ENCODE assay signal across 21 mouse cellular contexts in the genomic region with DNA sequence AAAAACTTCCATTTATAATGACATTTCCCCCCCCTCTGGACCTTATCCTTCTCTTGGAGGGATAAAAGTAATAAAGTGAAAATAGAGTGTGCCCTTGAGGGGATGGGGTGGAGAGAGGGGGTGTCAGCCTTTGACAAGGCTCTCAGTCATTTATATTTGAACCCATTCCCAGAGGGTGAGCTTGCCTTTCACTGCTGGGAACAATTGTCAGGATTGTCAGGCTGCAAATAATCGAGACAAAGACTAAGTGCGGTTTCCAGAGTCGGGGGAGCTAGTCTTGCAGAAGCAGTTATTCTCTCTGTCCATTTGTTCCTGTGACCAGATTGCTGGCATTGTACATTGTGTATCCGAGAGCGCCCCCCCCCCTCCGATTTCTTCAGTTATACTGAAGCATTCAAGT.
DNase-seq lines count a peak whose midpoint lies in the region; ATAC-seq lines count a peak whose summit lies in the region.
"Had no signal": no experiment of that assay in that cellular context is flagged by ENCODE, and none has a peak within 500 bp of the region (broad histone marks: within the 10 kb centered on the region; RNA-seq: fewer than 3 reads in every experiment).

No protein-coding gene starts in this region.

- no peaks in the 10 kb centered on the region for H3K36me3 ChIP-seq in hindbrain, embryonic 12.5 days
- H3K36me3 ChIP-seq in hindbrain, embryonic 16.5 days (ENCODE audit: control insufficient read depth, insufficient read depth, low read length) = no peaks in the 10 kb centered on the region
- no peaks in the 10 kb centered on the region for H3K36me3 ChIP-seq in forebrain, embryonic 16.5 days (ENCODE audit: control insufficient read depth, insufficient read depth)
- H3K36me3 ChIP-seq: heart, embryonic 13.5 days; midbrain, embryonic 12.5 days had no signal

- ATAC-seq in hindbrain, embryonic 12.5 days (ENCODE audit: low FRiP score) = peak; percentile 68
- ATAC-seq in hindbrain, embryonic 16.5 days = no peak
- peak; percentile 44; the same call in 1 of the 2 replicates for ATAC-seq in forebrain, embryonic 16.5 days
- ATAC-seq: inflammation-experienced regulatory T-cells, adult 6 months had no signal

- H3K4me3 ChIP-seq in hindbrain, embryonic 12.5 days = no peak overlapping the region
- no peak overlapping the region for H3K4me3 ChIP-seq in hindbrain, embryonic 16.5 days (ENCODE audit: low read length)
- no peak overlapping the region for H3K4me3 ChIP-seq in forebrain, embryonic 16.5 days (replicated peaks; ENCODE audit: low read length)
- H3K4me3 ChIP-seq: gastrocnemius, adult 2 months; heart, embryonic 13.5 days; midbrain, embryonic 12.5 days had no signal

- no peaks in the 10 kb centered on the region for H3K27me3 ChIP-seq in hindbrain, embryonic 12.5 days
- no peaks in the 10 kb centered on the region for H3K27me3 ChIP-seq in hindbrain, embryonic 16.5 days (replicated peaks; ENCODE audit: control insufficient read depth, insufficient read depth, low read length)
- H3K27me3 ChIP-seq in forebrain, embryonic 16.5 days (replicated peaks; ENCODE audit: control insufficient read depth, insufficient read depth, low read length) = no peaks in the 10 kb centered on the region
- H3K27me3 ChIP-seq: heart, embryonic 13.5 days had no signal

- H3K27ac ChIP-seq in hindbrain, embryonic 12.5 days = peak overlapping the region; percentile 53
- H3K27ac ChIP-seq in hindbrain, embryonic 16.5 days (ENCODE audit: low read depth, low read length) = no peak overlapping the region
- no peak overlapping the region for H3K27ac ChIP-seq in forebrain, embryonic 16.5 days (ENCODE audit: low read length)
- H3K27ac ChIP-seq: gastrocnemius, adult 2 months; heart, embryonic 13.5 days had no signal

- H3K4me2 ChIP-seq in hindbrain, embryonic 12.5 days (replicated peaks) = no peak overlapping the region
- no peak overlapping the region for H3K4me2 ChIP-seq in hindbrain, embryonic 16.5 days (ENCODE audit: low read length)
- H3K4me2 ChIP-seq in forebrain, embryonic 16.5 days (ENCODE audit: low read length) = no peak overlapping the region
- H3K4me2 ChIP-seq: heart, embryonic 13.5 days; midbrain, embryonic 12.5 days had no signal

- H3K9me3 ChIP-seq in hindbrain, embryonic 12.5 days (replicated peaks) = no peaks in the 10 kb centered on the region
- no peaks in the 10 kb centered on the region for H3K9me3 ChIP-seq in hindbrain, embryonic 16.5 days (ENCODE audit: control insufficient read depth, low read length)
- H3K9me3 ChIP-seq in forebrain, embryonic 16.5 days (ENCODE audit: control insufficient read depth, low read length) = no peaks in the 10 kb centered on the region
- H3K9me3 ChIP-seq: heart, embryonic 13.5 days; midbrain, embryonic 12.5 days had no signal

- peak; percentile 43 for DNase-seq in Muller cell, postnatal 12 days (ENCODE audit: inconsistent ontology term)
- peak; percentile 50 for DNase-seq in embryo, embryonic 10.5 days (ENCODE audit: low spot score)
- DNase-seq in left cerebral cortex, adult 8-10 months (ENCODE audit: low spot score in 2 of 2) = no peak
- DNase-seq in gastrocnemius, adult 8-10 months (ENCODE audit: low spot score in 2 of 2) = no peak
- no peak for DNase-seq in kidney, adult 18-20 months
- DNase-seq: B cell, adult 2 months; cerebellum, adult 9-10 months; gastrocnemius, adult 2 months; heart, adult 11 months; kidney, postnatal 36 days; left cerebral cortex, postnatal 4 days; liver; right cerebral cortex, postnatal 14 days; spleen, adult 18-20 months; thymus, postnatal 25 days had no signal

- WGBS in hindbrain, embryonic 12.5 days = 32% methylated on average over 6 of the region's 6 CpGs
- 23% methylated on average over 6 of the region's 6 CpGs for WGBS in hindbrain, embryonic 16.5 days
- 26% methylated on average over 6 of the region's 6 CpGs for WGBS in forebrain, embryonic 16.5 days

- peaks cover 18% of the 10 kb centered on the region for H3K4me1 ChIP-seq in hindbrain, embryonic 12.5 days
- H3K4me1 ChIP-seq in hindbrain, embryonic 16.5 days (ENCODE audit: control insufficient read depth, insufficient read depth, low read depth, low read length) = peaks cover 3% of the 10 kb centered on the region; the same call in 1 of the 2 replicates
- H3K4me1 ChIP-seq in forebrain, embryonic 16.5 days (replicated peaks; ENCODE audit: control insufficient read depth, insufficient read depth, low read length) = peaks cover 13% of the 10 kb centered on the region

- no peak overlapping the region for H3K9ac ChIP-seq in hindbrain, embryonic 12.5 days
- no peak overlapping the region for H3K9ac ChIP-seq in hindbrain, embryonic 16.5 days (ENCODE audit: low read depth, low read length)
- no peak overlapping the region for H3K9ac ChIP-seq in forebrain, embryonic 16.5 days (replicated peaks; ENCODE audit: low read depth, low read length)
- H3K9ac ChIP-seq: heart, embryonic 13.5 days; midbrain, embryonic 12.5 days had no signal

Comparison
In these comparisons a context has a peak if more than half of its experiments do, and no peak if none do; other contexts are left out.
1. DNase-seq: peak in Muller cell, postnatal 12 days (single experiment) and embryo, embryonic 10.5 days (single experiment); none in left cerebral cortex, adult 8-10 months (0 of 2), gastrocnemius, adult 8-10 months (0 of 2) and kidney, adult 18-20 months (single experiment).